Mouse (Mus musculus) gastrocnemius, postnatal 10 days (tissue): Measurements from ENCODE around the gene Mthfd1l. TPM values are rescaled to one million over a fixed set of nuclear protein-coding genes. Genes with fewer than 3 reads are reported as not detected.
"Not testable (repeated sequence)": the region's sequence is repeated elsewhere in the genome, so short reads cannot be mapped to it uniquely, and the experiment has no call there.

ENCODE experiments used
- DNase-seq: peaks from one replicate; pipeline ENCODE4 v3.0.0; 2021; ENCODE audit warnings: mixed read lengths
- total RNA-seq, 2 experiments: library from RNA; stranded (reverse); gene quantifications; 2 replicates each; pipeline ENCODE4 v1.2.3; 2021

Mthfd1l gene
- total RNA-seq, 2 experiments from 2014 or later = 4.7 to 4.8 TPM

- DNase-seq = no peak
These were observed 71.5 kb downstream of the Mthfd1l start for GRCm38 (mm10) chr10:4044421-4044820.

- no peak for DNase-seq
These were observed 73.6 kb downstream of the Mthfd1l start for GRCm38 (mm10) chr10:4046496-4046895.

GRCm38 (mm10) chr10:4047666-4048065, 74.7 kb downstream of the Mthfd1l start:
- DNase-seq = no peak

GRCm38 (mm10) chr10:4050236-4050635, 77.3 kb downstream of the Mthfd1l start:
- DNase-seq = no peak

- DNase-seq = no peak
These were observed 79.8 kb downstream of the Mthfd1l start for GRCm38 (mm10) chr10:4052711-4053110.

- DNase-seq = no peak
These were observed 80.6 kb downstream of the Mthfd1l start for GRCm38 (mm10) chr10:4053278-4054061.

- DNase-seq = no peak
These were observed 81.7 kb downstream of the Mthfd1l start for GRCm38 (mm10) chr10:4054589-4054988.

- DNase-seq = no peak
These were observed 84.5 kb downstream of the Mthfd1l start for GRCm38 (mm10) chr10:4057397-4057796.

GRCm38 (mm10) chr10:4057832-4058231, 84.9 kb downstream of the Mthfd1l start:
- DNase-seq = no peak

- no peak for DNase-seq
These were observed 88.4 kb downstream of the Mthfd1l start for GRCm38 (mm10) chr10:4061071-4061987.

GRCm38 (mm10) chr10:4063537-4063936, 90.6 kb downstream of the Mthfd1l start:
- DNase-seq = no peak

GRCm38 (mm10) chr10:4065295-4066084, 92.6 kb downstream of the Mthfd1l start:
- no peak for DNase-seq

- DNase-seq = no peak
These were observed 96.4 kb downstream of the Mthfd1l start for GRCm38 (mm10) chr10:4069258-4069826.

GRCm38 (mm10) chr10:4070061-4070460, 97.1 kb downstream of the Mthfd1l start:
- no peak for DNase-seq

- no peak for DNase-seq
These were observed 98.3 kb downstream of the Mthfd1l start for GRCm38 (mm10) chr10:4071069-4071844.

- no peak for DNase-seq
These were observed 99.0 kb downstream of the Mthfd1l start for GRCm38 (mm10) chr10:4071845-4072345.

GRCm38 (mm10) chr10:4072491-4072890, 99.6 kb downstream of the Mthfd1l start:
- not testable (repeated sequence) for DNase-seq

- DNase-seq = no peak
These were observed 105.4 kb downstream of the Mthfd1l start for GRCm38 (mm10) chr10:4078220-4078840.

- DNase-seq = no peak
These were observed 106.2 kb downstream of the Mthfd1l start for GRCm38 (mm10) chr10:4078979-4079630.
